Mouse (Mus musculus): ENCODE results near the gene Zfp968.

Zfp968 gene

DNA sequence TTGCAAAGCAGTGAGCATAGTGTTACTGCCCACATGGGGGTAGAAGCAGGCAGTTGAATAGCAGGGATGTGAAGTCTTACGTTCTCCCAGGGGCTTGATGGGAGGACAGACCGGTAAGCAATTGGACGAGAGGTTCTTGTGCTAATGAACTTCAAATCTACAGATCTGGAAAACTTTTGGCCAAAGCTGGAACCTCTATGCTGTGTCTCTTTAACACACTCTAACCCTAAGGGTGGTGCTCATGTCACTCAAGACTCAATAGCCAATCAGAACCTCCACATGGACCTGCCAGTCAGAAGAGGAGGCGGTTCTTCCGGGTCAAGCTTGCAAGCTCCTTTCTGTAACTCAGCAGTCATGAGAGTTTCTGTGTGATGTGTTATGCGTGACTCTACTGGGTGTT is at the start of gene Zfp968:
Gene Zfp968 (plus strand): TSS at position 301 of the 400 bp plus-strand sequence.
- no CpG with 5 or more reads among the region's 6 CpGs for WGBS

DNA sequence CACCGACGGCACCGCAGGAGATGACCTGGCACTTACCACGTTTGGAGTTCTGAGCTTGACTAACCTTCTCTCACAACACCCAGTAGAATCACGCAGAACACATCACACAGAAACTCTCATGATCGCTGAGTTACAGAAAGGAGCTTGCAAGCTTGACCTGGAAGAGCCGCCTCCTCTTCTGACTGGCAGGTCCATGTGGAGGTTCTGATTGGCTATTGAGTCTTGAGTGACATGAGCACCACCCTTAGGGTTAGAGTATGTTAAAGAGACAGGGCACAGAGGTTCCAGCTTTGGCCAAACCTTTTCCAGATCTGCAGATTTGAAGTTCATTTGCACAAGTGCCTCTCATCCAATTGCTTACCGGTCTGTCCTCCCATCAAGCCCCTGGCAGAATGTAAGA is 34.1 kb upstream of the Zfp968 start, which contains the start of gene Gm4631:
Gene Gm4631 (minus strand): TSS at position 101 of the 400 bp plus-strand sequence.
- no CpG with 5 or more reads among the region's 8 CpGs for WGBS

All from cerebral cortex, adult 2 months (tissue).